Mouse (Mus musculus) erythroblast, embryonic 14.5 days (primary cell): ENCODE results near the gene Espnl. TPM values are rescaled to one million over a fixed set of nuclear protein-coding genes. Genes with fewer than 3 reads are reported as not detected.

Experiments
- H3K27me3 ChIP-seq: 2 replicates; pipeline ENCODE4 v1.6.1; 2012; ENCODE audit warnings: inconsistent platforms; ENCODE audit not compliant: control insufficient read depth
- H3K36me3 ChIP-seq: 2 replicates; pipeline ENCODE4 v1.6.1; 2012; ENCODE audit warnings: mild to moderate bottlenecking, inconsistent platforms; ENCODE audit not compliant: control insufficient read depth
- H3K4me1 ChIP-seq: 2 replicates; pipeline ENCODE4 v1.6.1; 2012; ENCODE audit warnings: inconsistent platforms; ENCODE audit not compliant: control insufficient read depth
- H3K4me3 ChIP-seq: replicated peaks from 2 replicates; pipeline ENCODE3; 2012; ENCODE audit warnings: moderate library complexity, mild to moderate bottlenecking, inconsistent platforms
- H3K9me3 ChIP-seq: 2 replicates; pipeline ENCODE4 v1.6.1; 2012; ENCODE audit warnings: low read length, inconsistent platforms, mixed read lengths; ENCODE audit not compliant: control insufficient read depth
- GATA1 ChIP-seq: IDR thresholded peaks from 2 replicates; pipeline ENCODE4 v1.6.1; 2012; ENCODE audit warnings: low read length, inconsistent platforms, mixed read lengths
- TAL1 ChIP-seq: IDR thresholded peaks from 3 replicates; pipeline ENCODE4 v1.6.1; 2012; ENCODE audit warnings: low read length, inconsistent platforms, mixed read lengths
- polyA plus RNA-seq: library from polyadenylated mRNA; stranded (reverse); fragments of >175 nt; gene quantifications from 2 replicates; pipeline ENCODE4 v1.2.3, GENCODE M21; 2012

Espnl gene
- 0.01 TPM in 1 of 2 replicates, not detected in the other for polyA plus RNA-seq

DNA sequence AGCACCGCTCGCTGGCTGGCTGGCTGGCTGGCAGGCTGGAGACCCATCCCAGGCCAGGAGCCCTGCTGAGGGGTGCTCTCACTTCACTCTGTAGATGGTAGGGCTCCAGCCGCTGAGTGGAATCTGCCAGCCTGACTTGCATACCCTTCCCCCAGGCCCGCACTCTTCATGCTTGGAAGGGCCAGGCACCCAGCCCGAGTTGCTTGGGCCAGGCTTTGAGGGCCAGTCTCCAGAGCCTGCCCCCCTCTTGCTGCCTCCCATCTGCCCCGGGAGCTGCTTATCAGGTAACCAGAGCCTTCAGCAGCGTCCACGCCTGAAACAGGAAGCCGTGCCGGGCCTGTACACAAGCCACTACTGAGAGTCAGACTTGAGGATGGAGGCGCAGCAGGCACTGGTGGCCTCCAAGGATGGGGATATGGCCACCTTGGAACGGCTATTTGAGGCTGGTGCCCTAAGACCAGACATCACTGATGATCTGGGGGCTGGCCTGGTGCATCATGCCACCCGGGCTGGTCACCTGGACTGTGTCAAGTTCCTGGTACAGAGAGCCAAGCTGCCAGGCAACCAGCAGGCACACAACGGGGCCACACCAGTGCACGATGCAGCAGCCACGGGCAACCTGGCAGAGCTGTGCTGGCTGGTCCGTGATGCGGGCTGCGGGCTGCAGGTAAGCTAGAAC is at the start of gene Espnl:
Espnl (plus strand) TSS at position 316 of the 679 bp plus-strand sequence.
- no peaks in the 10 kb centered on the region for H3K9me3 ChIP-seq
- H3K4me1 ChIP-seq = peaks cover 11% of the 10 kb centered on the region
- TF ChIP-seq TAL1 = no peak
- TF ChIP-seq GATA1 = no peak
- no peaks in the 10 kb centered on the region for H3K27me3 ChIP-seq
- H3K4me3 ChIP-seq = no peak within 1 kb of the TSS
- H3K36me3 ChIP-seq = peaks cover 22% of the 10 kb centered on the region

DNA sequence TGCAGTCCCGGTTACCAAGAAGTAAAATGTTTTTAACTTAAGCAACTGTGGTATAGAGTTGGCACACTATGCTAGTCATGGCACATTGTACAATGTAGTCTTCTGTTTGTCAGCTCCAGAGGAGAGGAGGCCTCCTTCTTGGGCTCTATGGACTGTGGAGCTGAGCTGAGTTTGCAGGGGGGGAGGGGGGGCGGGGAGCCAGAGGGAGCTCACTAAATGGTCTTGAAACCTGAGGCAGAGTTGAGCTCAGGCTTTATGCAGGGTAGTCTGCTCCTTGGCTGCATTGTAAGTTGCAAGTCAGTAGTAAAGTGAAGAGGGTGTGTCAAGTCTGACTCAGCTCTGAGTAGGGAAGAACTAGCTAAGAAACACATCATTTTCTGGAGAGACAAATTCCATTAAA is 49.6 kb upstream of the Espnl start:
- no peaks in the 10 kb centered on the region for H3K9me3 ChIP-seq
- TF ChIP-seq GATA1 = no peak
- no peak for TF ChIP-seq TAL1
- no peak overlapping the region for H3K4me3 ChIP-seq
- H3K36me3 ChIP-seq = peaks cover 67% of the 10 kb centered on the region
- no peaks in the 10 kb centered on the region for H3K27me3 ChIP-seq
- H3K4me1 ChIP-seq = peaks cover 6% of the 10 kb centered on the region

DNA sequence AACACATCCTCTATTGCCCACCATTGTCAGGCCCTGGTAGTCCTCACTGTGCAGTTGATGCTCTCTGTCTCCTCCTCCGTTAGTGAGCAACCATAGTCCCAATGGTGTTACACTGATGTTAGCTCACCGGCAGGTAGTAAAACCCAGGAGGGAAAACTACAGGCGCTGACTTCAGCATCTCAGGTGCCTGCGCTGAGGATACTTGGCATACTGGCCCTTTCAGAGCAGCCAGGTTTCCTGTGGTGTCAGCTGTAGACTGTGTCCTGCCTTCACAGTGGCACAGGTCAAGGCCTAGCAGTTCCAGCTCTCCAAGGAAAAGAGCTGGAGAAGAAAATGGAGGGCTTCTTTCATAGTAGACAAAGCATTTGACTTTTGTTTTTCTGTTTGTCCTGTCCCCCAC is 45.3 kb upstream of the Espnl start:
- Histone ChIP-seq H3K9me3 (no peaks in the 10 kb centered on the region), H3K4me3 (no peak overlapping the region), H3K36me3 (peaks cover 87% of the 10 kb centered on the region), H3K27me3 (no peaks in the 10 kb centered on the region), H3K4me1 (peaks cover 6% of the 10 kb centered on the region)
- TF ChIP-seq TAL1 = no peak
- TF ChIP-seq GATA1 = no peak

DNA sequence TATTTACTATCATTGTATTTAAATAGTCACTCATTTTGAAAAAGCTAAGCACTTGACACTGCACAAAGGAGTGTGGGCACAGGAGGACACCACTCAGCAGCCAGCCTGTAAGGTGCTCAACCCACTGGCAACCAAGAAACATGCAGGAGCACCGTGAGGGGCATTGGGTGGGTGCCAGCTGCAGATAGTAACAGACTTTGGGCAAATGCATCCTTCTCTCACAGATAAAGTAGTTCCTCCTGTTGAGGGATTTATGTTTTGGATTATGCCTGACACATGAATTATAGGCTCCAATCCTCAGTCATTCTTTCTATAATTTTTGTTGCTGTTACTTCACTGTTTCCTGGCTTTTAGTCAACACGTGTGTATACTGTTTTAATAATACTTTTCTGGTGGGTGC is 44.4 kb upstream of the Espnl start:
- Histone ChIP-seq H3K36me3 (peaks cover 87% of the 10 kb centered on the region), H3K9me3 (no peaks in the 10 kb centered on the region), H3K27me3 (no peaks in the 10 kb centered on the region), H3K4me1 (peaks cover 1% of the 10 kb centered on the region), H3K4me3 (no peak overlapping the region)
- TF ChIP-seq GATA1 = no peak
- TF ChIP-seq TAL1 = no peak

- Histone ChIP-seq H3K4me1 (no peaks in the 10 kb centered on the region; the same call in 1 of the 2 replicates), H3K4me3 (no peak overlapping the region), H3K27me3 (no peaks in the 10 kb centered on the region), H3K36me3 (peaks cover 90% of the 10 kb centered on the region), H3K9me3 (no peaks in the 10 kb centered on the region)
- TF ChIP-seq GATA1 (no peak), TAL1 (no peak)
Observed at GRCm38 (mm10) chr1:91278410-91279119, 43.3 kb upstream of the Espnl start.

DNA sequence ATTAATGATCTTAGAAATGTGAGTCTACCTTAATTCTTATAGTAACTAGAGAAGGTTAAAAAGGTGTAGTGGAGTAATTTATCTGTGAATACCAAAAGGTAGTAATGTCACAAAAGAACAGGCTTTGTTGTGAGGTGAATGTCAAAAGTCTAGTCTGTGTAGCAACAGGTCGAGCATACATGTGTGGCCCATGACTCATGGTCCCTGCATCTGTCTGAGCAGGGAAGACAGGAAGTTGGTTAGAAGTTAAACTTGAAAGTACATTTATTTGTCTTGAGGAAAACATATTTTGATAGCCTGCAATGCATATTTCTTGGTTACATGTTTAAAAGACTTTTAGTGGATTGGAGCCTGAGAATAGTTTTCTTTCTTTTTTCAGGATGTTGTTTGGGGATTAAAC is 42.7 kb upstream of the Espnl start:
- Histone ChIP-seq H3K4me1 (no peaks in the 10 kb centered on the region; the same call in 1 of the 2 replicates), H3K4me3 (no peak overlapping the region), H3K9me3 (no peaks in the 10 kb centered on the region), H3K36me3 (peaks cover 91% of the 10 kb centered on the region), H3K27me3 (no peaks in the 10 kb centered on the region)
- TF ChIP-seq TAL1 (no peak), GATA1 (no peak)

DNA sequence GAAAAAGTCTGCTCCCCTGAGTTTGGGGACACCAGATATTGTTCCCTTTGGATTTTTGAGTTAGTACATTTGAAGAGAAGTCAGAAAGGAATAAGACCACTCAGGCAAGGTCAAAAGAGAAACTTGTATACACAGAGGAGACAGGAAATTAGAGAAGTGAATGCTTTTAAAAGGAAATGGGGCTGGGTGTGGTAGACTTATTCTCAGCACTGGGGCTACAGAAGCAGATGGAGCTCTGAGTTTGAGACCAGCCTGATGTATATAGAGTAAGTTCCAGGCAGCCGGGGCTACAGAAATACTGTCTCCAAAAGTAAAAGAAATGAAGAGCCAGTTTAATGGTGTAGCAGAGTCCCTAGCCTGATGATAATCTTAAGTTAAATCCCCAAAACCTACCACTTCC is 39.3 kb upstream of the Espnl start:
- no peaks in the 10 kb centered on the region for H3K27me3 ChIP-seq
- no peaks in the 10 kb centered on the region for H3K9me3 ChIP-seq
- no peaks in the 10 kb centered on the region; the same call in 1 of the 2 replicates for H3K4me1 ChIP-seq
- peaks cover 92% of the 10 kb centered on the region for H3K36me3 ChIP-seq
- H3K4me3 ChIP-seq = no peak overlapping the region
- TF ChIP-seq GATA1 = no peak
- no peak for TF ChIP-seq TAL1

- peaks cover 82% of the 10 kb centered on the region for H3K36me3 ChIP-seq
- H3K4me3 ChIP-seq = no peak overlapping the region
- TF ChIP-seq TAL1 (no peak), GATA1 (no peak)
- no peaks in the 10 kb centered on the region for H3K27me3 ChIP-seq
- no peaks in the 10 kb centered on the region for H3K4me1 ChIP-seq
- no peaks in the 10 kb centered on the region for H3K9me3 ChIP-seq
Observed at GRCm38 (mm10) chr1:91289375-91289774, 32.5 kb upstream of the Espnl start.

DNA sequence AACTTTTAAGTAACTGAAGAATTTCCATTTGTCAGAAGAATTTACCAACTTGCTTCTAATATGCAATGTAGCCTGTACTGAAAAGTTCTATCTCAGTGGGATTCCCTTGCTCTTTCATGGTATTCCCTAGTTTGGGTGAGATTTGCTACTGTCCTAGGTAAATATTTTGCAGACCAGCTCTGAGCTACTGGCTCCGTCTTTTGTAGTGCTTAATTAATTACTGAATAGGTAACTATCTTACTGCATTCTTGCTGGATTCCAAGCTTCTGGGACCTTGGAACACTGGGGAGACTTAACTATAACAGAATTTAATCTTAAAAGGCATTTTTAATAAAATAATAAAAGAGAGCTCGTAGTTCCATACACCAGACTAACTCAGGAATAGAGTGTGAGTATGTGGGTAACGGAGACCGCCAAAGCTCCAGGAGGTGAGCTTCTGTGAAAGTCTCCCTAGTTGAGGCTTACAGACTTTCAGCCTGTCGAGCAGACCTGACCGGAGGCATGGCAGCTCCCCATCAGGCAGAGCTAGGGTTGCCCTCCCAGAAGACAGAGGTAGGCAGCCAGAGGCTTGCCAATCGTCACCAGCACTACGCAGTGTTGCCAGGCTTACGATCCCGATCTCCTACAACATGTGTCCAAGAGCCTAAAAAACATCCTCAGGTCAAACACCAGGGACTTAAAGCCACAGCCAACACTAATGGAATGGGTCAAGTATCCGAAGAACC is 29.6 kb upstream of the Espnl start:
- Histone ChIP-seq H3K4me1 (no peaks in the 10 kb centered on the region), H3K36me3 (peaks cover 74% of the 10 kb centered on the region), H3K9me3 (peaks cover 3% of the 10 kb centered on the region; the same call in 1 of the 2 replicates), H3K27me3 (no peaks in the 10 kb centered on the region), H3K4me3 (no peak overlapping the region)
- no peak for TF ChIP-seq GATA1
- TF ChIP-seq TAL1 = no peak
